Mouse (Mus musculus): ENCODE data around the gene Tmem163. TPM values are rescaled to one million over a fixed set of nuclear protein-coding genes. Genes with fewer than 3 reads are reported as not detected.

Tmem163 gene
- total RNA-seq, 2 experiments from 2014 or later = 0.90 TPM; not detected in 1

DNA sequence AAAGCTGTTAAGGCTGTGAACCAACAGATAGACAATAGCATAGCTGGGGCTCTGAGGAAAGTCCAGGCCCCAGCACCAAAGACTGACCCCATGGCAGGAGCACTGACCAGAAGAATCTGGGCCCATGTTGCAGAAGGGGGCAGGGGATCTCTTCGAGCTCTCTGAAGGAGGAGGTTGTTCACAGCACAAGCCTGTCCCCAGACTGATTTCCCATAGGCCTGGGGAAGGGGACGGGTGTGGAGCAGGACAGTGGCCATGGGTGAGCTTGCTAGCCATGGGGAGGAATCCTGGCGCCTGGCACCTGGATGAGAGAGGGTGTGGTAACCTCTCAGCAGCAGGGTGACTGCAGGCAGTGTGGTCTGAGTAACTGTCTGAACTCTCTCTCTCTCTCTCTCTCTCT, 103.2 kb downstream of the Tmem163 start:
- no peak for DNase-seq (ENCODE audit: low spot score in 2 of 2)

DNA sequence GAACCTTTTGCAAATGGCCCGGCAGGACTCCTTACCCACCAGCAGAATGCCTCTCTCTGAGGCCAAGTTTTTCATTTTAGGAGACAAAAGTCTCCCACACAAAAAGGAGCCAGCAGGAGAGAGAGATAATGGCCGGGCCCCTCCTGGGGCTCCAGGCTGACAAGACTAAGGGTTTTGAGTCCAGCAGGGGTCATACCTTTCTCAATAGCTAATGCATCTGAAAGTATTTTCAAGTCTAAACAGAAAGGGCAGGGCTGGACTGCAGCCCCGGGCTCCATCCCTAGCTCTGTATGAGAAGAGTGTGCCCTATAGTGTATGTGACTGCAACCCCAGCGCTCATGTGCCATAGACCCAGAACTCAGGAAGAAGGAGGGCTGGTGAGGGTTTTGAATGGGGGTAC, 103.7 kb downstream of the Tmem163 start:
- DNase-seq (ENCODE audit: low spot score in 2 of 2) = no peak

DNA sequence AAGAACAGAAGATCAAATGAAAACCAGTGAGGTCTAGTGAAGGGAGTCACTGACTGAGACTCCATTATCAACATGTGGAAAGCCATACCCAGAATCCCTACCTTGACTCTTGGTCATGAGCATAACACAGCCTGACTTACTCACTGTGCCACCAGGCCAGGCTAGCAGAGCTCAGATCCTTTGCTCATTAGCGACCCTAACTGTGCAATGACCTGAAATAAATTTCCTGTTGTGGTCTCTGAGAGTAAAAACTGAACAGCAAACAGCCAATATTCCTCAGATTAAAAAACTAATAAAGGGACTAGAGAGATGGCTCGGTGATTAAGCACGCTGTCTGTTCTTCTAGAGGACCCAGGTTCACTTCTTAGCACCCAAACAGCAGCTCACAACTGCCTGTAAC, 106.2 kb downstream of the Tmem163 start:
- DNase-seq (ENCODE audit: low spot score in 2 of 2) = no peak

DNA sequence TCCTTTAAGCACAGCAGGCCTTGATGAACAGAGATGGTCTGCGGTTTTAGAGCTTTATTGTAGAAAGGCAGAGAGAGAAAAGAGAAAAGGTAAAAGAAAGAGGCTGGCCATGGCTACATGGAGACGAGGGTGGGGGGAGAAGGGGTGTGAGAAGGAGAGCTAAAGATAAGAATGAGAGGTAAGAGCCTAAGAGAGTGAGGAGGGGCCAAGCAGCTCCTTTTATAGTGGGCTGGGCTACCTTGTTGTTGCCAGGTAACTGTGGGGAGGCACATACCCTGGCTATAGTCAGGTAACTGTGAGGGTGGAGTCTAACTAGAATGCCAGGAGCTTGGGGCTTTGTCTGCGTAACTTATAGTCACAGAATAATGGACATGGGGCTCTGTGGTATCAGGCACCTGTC, 110.7 kb downstream of the Tmem163 start:
- no peak for DNase-seq (ENCODE audit: low spot score in 2 of 2)

DNA sequence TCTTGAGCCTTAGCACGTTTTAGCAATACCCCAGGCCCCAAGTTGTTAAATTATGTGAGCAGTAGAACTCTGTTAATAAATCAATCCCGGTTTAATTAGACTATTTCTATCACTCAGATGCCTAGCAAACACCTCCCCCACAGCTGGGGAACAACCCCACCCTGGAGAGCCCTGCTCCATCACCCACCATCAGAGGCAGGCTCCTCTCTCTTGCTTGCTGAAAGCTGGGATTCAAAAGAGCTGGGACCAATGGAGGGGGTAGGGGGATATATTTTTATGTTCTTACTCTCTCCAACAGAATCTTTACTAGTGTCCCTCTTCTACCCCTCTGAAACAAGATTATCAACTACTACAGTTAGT, 122.9 kb downstream of the Tmem163 start:
- DNase-seq (ENCODE audit: low spot score in 2 of 2) = no peak

DNA sequence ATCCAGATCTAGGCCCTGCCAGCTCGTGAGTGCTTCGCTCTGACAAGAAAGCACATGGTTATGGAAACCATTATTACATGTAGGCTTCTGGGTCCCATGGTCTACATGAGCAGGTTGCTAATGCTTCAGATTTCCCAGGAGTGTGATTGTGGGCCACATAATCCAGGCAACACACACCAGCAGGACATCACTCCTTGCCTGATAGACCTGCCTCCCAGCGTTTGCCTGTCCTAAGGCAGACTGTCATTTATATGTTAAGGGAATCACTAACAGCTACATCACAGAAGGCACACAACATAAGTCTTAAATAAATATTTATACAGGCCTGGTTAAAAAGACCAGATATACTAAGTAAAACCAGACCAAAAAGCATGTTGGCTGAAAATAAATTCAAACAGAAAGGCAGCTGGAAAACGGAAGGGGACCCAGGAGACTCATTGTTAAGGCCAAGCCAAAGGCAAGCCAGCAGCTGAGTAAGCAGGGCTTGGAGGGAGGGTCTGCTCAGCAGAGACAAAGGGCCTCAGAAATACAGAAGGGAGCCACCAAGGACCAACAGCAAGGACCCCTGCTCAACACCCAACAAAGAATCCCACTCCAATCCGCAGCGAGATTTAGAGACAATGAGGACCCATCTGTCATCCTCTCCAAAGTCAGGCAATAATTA, 123.4 kb downstream of the Tmem163 start:
- no peak for DNase-seq (ENCODE audit: low spot score in 2 of 2)

DNA sequence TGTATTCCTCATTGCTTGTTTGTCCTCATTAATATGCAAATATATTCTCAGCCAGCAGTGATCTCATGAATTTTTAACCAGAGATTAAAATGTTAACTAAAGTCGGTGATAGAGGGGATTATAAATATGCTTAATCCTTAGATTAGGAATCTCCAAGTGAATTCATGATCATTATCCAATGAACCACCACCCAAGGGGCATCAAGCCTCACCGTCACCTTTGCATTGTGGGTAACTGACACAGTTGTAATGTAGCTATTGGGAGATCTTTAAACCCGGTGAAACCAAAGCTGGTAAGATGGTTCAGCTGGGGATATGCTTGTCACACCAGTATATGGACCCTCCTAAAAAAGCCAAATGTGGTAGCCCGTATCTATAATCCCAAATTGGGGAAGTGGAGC, 131.3 kb downstream of the Tmem163 start:
- no peak for DNase-seq (ENCODE audit: low spot score in 2 of 2)

DNA sequence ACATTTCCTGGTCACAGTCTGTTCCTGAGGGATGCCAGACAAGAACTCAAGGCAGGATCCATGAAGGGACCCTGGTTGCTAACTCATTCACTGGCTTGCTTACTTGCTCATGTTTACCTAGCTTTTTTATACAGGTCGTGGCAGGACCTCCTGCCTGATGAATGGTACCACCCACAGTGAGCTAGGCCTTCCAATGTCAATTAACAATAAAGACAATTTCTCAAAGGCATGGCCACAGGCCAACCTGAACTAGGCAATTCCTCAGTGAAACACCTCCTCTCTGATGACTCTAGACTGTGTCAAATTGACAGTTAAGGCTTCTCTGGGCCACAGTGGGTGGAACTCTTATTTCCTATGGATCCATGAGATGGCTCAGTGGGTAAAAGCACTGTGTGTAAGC, 136.6 kb downstream of the Tmem163 start:
- no peak for DNase-seq (ENCODE audit: low spot score in 2 of 2)

DNA sequence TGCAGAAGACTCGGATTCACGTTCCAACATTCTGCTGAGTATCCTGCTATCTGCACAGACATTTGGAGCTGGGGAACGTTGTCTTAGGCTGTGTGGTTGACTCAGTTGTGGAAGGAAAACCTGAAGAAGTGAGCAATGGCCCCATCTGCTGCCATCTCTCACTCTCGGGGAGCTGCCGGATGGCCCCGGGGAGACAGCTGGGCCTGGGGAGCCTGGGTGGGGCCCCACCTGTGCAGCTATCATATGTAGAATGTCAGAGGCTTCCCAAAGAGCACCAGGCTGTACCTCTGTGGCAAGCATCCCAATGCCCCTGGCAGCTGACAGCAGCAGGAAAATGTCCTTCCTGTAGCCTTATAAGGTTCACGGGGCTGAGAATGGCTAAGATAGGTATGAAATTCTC, 137.4 kb downstream of the Tmem163 start:
- no peak for DNase-seq (ENCODE audit: low spot score in 2 of 2)

DNA sequence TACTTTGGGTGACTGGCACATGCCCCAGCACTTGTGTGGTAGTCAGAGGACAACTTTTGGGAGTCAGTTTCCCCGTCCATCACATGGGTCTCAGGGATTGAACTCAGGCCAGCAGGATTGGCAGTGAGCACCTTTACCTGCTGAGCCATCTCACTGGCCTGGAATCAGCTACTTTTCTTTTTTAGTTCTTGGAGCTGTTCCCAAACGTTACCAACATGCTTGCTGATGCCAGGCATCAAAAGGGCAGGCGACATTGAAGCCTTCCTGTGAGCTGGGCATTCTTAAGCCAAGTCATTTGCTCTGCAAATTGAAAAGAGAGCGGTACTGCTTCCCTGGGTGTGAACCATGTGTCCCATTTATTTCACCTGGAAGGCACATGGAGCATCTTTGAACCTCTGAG, 137.8 kb downstream of the Tmem163 start:
- DNase-seq (ENCODE audit: low spot score in 2 of 2) = no peak

DNA sequence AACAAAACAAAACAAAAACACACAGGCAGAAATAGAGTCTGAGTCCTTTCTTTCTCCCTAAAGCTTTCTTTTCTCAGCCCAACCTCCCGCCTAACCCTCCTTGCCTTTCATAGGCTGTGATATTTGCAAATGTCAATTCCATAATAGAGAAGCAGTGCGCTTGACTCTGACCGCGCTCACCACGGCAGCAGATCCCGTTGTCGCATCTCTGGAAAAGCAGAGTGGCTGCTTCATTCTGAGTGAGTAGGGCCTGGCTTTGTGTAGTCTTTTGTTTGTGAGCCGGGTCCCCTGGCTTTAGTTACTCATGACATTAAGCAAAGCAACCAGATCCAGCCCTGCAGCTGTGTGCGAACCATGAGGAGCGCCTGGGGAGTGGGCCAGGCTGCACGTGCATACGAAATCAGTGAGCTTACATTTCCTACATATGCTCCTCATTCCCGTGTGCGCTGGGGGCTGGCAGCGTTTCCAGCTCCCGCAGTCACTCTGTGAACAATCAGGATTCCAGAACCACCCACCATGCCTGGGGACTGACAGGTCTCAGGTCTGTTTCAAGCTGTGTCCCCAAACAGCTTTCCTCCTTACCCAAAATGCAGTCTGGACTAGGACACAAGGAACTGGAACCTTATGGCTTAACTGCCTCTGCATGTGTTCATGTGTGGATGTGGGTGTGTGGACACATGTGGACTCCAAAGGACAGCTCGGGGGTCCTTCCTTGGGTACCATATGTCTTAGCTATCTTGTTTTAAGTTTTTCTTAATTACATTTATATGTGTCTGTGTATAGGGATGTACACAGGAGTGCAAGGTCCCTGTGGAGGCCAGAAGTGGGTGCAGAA, 141.9 kb downstream of the Tmem163 start:
- DNase-seq (ENCODE audit: low spot score in 2 of 2) = no peak

DNA sequence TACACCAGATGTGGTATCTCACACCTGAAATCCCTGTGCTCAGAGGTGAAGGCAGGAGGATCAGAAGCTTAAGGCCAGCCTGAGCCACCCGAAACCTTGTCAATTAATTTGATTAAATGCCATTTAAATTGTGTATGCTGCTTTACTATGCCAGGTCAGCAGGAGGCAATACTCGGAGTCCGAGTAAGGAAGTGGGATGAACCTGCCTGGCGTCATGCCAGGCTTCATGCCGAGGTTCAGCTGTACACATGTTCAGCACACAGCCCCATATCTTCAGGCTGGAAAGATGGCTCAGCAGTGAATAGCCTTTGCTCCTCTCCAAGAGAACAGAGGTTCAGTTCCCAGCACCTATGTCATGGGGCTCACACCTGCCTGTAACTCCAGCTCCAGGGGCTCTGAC, 142.9 kb downstream of the Tmem163 start:
- DNase-seq (ENCODE audit: low spot score in 2 of 2) = no peak

DNA sequence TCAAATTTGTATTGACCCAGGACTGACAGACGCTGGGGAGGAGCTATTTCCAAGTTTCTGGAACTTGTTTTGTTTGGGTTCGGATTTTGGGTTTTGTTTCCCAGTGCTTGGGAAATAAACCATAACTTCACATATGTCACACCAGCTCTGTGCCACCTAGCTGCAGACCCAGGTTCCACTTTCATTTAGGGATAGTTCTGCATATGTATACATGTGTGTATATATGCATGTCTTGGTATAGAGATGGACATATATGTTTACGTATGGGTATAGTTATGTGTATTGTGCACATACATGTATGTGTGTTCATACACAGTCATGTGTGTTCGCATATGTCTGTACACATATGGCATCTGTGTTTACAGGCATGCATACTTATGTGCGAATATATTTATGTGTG, 147.6 kb downstream of the Tmem163 start:
- no peak for DNase-seq (ENCODE audit: low spot score in 2 of 2)

DNA sequence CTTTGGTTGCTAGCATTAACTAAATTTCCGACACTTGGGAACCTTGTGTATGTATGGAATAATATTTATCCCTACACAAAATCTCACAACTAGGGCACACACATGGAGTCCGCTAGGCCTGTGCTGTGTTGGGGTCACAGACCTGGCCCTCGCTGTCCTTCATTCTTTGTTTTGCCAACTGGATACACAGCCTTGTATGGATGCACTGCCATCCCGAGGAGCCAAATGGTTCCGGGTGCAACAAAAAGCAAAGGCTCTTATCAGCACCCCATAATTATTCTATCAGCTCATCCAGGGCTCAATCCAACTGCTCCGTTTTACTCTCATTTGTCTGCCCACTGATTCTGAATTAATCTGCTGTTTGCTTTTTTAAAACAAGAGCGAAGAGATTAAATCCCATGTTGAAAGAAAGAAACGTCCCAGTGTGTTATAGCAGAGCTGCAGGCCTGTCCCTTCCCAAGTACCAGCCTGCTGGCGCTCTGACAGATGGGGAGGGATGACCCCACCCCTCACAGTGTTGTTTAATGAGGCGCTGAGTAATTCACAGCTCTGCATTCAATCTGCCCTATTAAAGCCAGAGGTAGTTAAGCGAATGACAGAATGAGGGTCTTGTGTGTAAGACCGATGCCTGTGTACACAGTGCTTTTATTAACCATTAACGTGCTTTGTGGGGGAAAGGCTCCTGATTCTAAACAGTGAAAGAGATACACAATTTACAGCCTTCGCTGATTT, 148.3 kb downstream of the Tmem163 start:
- no peak for DNase-seq (ENCODE audit: low spot score in 2 of 2)

DNA sequence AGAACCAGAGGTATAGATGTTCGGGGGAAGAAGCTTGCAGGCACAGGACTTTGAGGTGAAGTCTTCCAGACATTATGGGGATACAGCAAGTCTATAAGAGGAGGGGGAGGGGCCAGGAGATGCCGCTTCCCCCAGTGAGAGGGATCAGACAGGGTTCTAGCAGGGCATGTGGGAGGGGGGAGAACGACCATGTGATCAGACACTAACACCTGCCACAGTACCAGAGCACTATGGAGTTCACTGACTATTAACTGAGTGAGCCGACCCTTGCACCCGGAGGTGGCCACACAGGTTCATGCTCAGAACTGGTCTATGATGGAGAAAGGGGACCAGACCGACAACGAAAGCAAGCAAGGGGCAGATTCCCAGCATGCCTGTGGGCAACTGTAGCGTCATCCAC, 156.0 kb downstream of the Tmem163 start:
- DNase-seq (ENCODE audit: low spot score in 2 of 2) = no peak

DNA sequence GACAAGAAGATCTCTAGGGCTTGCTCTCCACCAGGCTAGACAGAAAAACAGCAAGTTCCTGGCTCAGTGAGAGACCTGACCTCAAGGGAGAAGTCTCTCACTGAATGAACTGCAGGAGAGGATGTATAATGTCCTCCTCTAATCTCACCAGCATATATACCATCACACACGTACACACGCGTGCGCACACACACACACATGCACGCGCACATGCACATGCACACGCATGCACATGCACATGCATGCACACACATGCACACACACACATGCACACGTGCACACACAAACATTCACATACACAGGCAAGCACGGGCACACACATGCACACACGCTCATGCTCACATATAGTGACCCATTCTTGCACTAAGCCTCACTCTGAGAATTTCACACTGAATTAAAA, 164.5 kb downstream of the Tmem163 start:
- DNase-seq (ENCODE audit: low spot score in 2 of 2) = no peak

DNA sequence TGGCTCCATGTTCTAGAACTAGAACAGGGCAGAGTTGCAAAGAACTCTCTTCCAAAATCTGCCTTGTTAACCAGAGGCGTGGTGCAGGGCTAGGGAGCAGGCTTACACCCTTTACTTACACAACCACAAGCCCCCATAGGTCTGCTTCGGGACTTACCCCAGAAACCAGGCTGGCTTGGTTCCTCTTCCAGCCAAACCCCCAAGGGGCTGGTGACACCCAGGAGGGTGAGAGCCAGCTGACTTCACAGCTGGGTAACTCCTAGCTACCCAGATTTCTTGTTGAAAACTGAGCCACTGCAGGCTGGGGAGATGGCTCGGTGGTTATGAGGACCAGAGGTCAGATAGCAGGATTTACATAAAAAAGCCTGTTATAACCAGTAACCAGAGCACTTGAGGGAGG, 164.9 kb downstream of the Tmem163 start:
- no peak for DNase-seq (ENCODE audit: low spot score in 2 of 2)

DNA sequence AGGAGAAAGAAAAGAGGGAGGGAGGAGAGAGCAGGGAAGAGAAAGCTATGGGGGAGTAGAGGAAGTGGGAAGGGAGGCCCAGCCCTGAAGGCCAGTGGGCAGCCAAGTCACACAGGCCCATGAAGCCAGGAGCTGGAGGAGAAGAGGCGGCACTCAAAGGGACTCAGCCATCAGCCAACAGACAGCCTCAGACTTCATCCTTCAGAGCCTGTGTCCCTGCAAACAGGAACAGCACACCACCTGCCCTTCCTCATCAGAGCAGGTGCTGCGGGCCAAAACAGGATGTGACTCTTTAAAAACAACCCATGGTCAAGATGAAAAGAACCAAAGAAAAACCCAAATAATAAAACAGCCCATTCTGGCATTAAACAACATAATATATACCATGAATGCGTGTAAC, 165.7 kb downstream of the Tmem163 start:
- DNase-seq (ENCODE audit: low spot score in 2 of 2) = no peak

DNA sequence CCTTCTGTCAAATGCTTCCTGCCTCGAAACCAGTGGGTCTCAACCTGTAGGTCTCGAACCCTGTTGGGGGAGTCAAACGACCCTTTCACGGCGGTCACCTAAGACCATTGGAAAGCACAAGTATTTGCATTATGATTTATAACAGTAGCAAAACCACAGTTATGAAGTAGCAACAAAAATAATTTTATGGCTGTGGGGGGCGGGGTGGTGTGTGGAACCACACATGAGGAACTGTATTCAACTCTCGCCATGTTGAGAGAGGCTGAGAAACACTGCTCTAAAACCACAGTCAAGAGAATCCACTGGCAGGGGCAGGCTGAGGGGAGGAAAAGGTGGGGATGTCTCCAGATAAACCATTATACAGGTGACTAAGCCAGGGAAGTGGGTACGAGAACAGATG, 166.2 kb downstream of the Tmem163 start:
- DNase-seq (ENCODE audit: low spot score in 2 of 2) = no peak

DNA sequence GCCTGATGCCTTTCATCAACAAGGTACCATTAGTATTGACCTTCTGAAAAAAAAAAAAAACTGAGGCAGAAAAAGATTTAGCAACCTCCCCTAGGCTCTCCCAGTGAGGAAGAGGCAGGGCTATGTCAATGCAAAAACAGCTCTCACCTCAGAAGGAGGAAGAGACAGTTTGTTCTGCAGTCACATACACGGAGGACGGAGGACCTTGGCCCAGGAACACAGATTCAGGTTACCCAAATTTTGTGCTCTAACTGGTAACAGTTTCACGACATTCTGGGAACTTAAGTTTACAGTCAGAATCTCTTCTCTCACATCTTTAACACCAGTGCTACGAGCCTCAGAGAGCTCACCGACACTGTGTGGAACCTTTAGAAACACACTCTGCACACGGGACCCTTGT, 166.6 kb downstream of the Tmem163 start:
- DNase-seq (ENCODE audit: low spot score in 2 of 2) = no peak

DNA sequence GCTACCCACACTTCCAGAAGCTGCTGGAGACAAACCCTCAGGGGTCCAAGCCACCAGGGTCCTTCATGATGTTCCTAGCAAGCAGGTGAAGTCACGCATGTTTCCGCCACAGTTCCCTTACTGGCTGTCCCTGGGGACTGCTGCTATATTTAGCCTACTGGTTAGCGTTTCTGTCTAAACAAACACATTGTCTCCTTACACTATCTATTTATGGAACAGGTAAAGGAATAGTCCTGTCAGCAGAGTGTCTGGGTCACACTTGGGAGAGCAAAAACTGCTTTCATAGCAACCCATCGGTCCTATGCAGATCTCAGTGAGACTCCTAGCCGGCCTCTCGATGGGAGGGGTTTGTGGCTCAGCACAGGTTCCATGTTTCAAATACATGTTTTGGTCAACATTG, 168.0 kb downstream of the Tmem163 start:
- DNase-seq (ENCODE audit: low spot score in 2 of 2) = no peak

DNA sequence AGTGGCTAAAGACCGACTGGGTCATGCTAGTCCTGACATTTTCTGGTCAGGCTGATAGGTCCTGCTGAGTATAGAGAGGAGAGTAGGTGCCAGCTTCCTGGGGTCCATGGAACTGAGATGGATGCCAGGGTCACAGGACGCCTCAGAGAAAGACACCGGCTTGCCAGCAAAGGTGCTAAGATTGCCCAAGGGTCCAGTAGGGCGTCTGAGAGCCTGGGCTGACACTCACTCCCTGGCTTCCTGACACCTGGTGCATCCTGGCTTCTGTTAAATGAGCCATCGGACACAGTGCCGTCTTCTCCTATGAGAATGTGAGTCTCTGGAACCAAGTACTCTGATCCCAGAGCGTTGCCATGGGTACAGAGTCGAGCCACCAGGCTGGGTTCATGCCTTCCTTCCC, 170.4 kb downstream of the Tmem163 start:
- DNase-seq (ENCODE audit: low spot score in 2 of 2) = no peak

Measured in adrenal gland, adult 18-20 months (tissue).